In genomic region chr9:18278693-18279092, GRCm38 (mm10) we compare ENCODE assay signal across 7 mouse cellular contexts. TPM values are rescaled to one million over a fixed set of nuclear protein-coding genes. Genes with fewer than 3 reads are reported as not detected.
DNase-seq lines count a peak whose midpoint lies in the region; ATAC-seq and TF ChIP-seq lines count a peak whose summit lies in the region.
"Not testable (repeated sequence)": the region's sequence is repeated elsewhere in the genome, so short reads cannot be mapped to it uniquely, and the experiment has no call there.

No protein-coding gene starts in this region.

- H3K36me3 ChIP-seq in forebrain, postnatal 0 days (ENCODE audit: insufficient read depth); hindbrain, postnatal 0 days (ENCODE audit: insufficient read depth, low read length); lung, postnatal 0 days (ENCODE audit: insufficient read depth, low read length); stomach, postnatal 0 days (ENCODE audit: control insufficient read depth, insufficient read depth, low read length): not testable (repeated sequence)

- not testable (repeated sequence) for H3K9me3 ChIP-seq in forebrain, postnatal 0 days (ENCODE audit: low read length); hindbrain, postnatal 0 days (ENCODE audit: low read length); lung, postnatal 0 days (ENCODE audit: low read length); stomach, postnatal 0 days (ENCODE audit: control insufficient read depth, low read length)

- not testable (repeated sequence) for H3K4me3 ChIP-seq in forebrain, postnatal 0 days (ENCODE audit: low read depth, low read length); hindbrain, postnatal 0 days (ENCODE audit: low read length); left cerebral cortex, adult 2 months; lung, postnatal 0 days (ENCODE audit: low read depth, low read length); stomach, postnatal 0 days (ENCODE audit: low read depth, low read length)

- not testable (repeated sequence) for TF ChIP-seq EP300 in lung, postnatal 0 days (IDR thresholded peaks at IDR 0.05); stomach, postnatal 0 days (optimal IDR thresholded peaks at IDR 0.05)

- WGBS in forebrain, postnatal 0 days = 37% methylated on average over 5 of the region's 5 CpGs
- WGBS in hindbrain, postnatal 0 days = 32% methylated on average over 5 of the region's 5 CpGs
- WGBS in lung, postnatal 0 days = 32% methylated on average over 5 of the region's 5 CpGs
- WGBS in stomach, postnatal 0 days = 35% methylated on average over 5 of the region's 5 CpGs

- H3K27ac ChIP-seq in forebrain, postnatal 0 days (ENCODE audit: low read depth, low read length); hindbrain, postnatal 0 days; left cerebral cortex, adult 2 months; lung, postnatal 0 days (ENCODE audit: low read length); stomach, postnatal 0 days (replicated peaks): not testable (repeated sequence)

- H3K27me3 ChIP-seq in forebrain, postnatal 0 days (ENCODE audit: insufficient read depth, low read length); hindbrain, postnatal 0 days (ENCODE audit: insufficient read depth, low read length); lung, postnatal 0 days (replicated peaks; ENCODE audit: insufficient read depth, low read length); stomach, postnatal 0 days (ENCODE audit: control insufficient read depth, insufficient read depth, low read length): not testable (repeated sequence)

- DNase-seq in ES-CJ7 (ENCODE audit: low read depth, low spot score) (peak; percentile 14), R1 (ENCODE audit: low read depth, low spot score) (peak; percentile 13)
- not testable (repeated sequence) for DNase-seq in forebrain, postnatal 0 days; hindbrain, postnatal 0 days (ENCODE audit: low spot score); left cerebral cortex, adult 2 months (ENCODE audit: extremely low spot score in 1 of 2, low spot score in 2 of 2); lung, postnatal 0 days (ENCODE audit: low spot score); stomach, postnatal 0 days (ENCODE audit: low spot score)

- not testable (repeated sequence) for H3K4me2 ChIP-seq in forebrain, postnatal 0 days (ENCODE audit: low read depth); hindbrain, postnatal 0 days (ENCODE audit: low read depth, low read length); lung, postnatal 0 days (replicated peaks; ENCODE audit: low read depth, low read length); stomach, postnatal 0 days (replicated peaks; ENCODE audit: low read depth)

- H3K4me1 ChIP-seq in forebrain, postnatal 0 days (ENCODE audit: insufficient read depth); hindbrain, postnatal 0 days (ENCODE audit: insufficient read depth, low read length); lung, postnatal 0 days (ENCODE audit: insufficient read depth, low read depth, low read length); stomach, postnatal 0 days (replicated peaks; ENCODE audit: control insufficient read depth, insufficient read depth): not testable (repeated sequence)

- not testable (repeated sequence) for H3K9ac ChIP-seq in forebrain, postnatal 0 days; hindbrain, postnatal 0 days (replicated peaks; ENCODE audit: low read length); lung, postnatal 0 days (replicated peaks; ENCODE audit: low read depth); stomach, postnatal 0 days (ENCODE audit: low read length)

- not testable (repeated sequence) for ATAC-seq in forebrain, postnatal 0 days; hindbrain, postnatal 0 days; lung, postnatal 0 days; stomach, postnatal 0 days (ENCODE audit: low FRiP score, low TSS enrichment)

- intact Hi-C loops in left cerebral cortex, adult 2 months (cut with DNase I) = not testable (repeated sequence)

- TF ChIP-seq CTCF in forebrain, postnatal 0 days (IDR thresholded peaks at IDR 0.05; ENCODE audit: low read depth) = peak; percentile 59
- TF ChIP-seq CTCF in hindbrain, postnatal 0 days (IDR thresholded peaks at IDR 0.05; ENCODE audit: low read depth) = peak; percentile 66
- peak; percentile 63 for TF ChIP-seq CTCF in left cerebral cortex, adult 2 months (IDR thresholded peaks at IDR 0.05)
- TF ChIP-seq CTCF in lung, postnatal 0 days (IDR thresholded peaks at IDR 0.05) = peak; percentile 51
- peak; percentile 60 for TF ChIP-seq CTCF in stomach, postnatal 0 days (IDR thresholded peaks at IDR 0.05; ENCODE audit: low read depth)

RNA-seq across cellular contexts. Expression of gene Chordc1, which starts 13.2 kb away (rescaled TPM):
- total RNA-seq in forebrain, postnatal 0 days (2014; rRNA removed) = 40.2 and 46.0 TPM in 2 replicates
- polyA plus RNA-seq in forebrain, postnatal 0 days (2015; fragmentation: Nextera tagmentation; extraction: Ambion mirVana) = 47.6 and 60.9 TPM in 2 replicates
- total RNA-seq in hindbrain, postnatal 0 days (2014; rRNA removed) = 26.3 and 56.4 TPM in 2 replicates
- polyA plus RNA-seq in hindbrain, postnatal 0 days (2015; fragmentation: Nextera tagmentation; extraction: Ambion mirVana) = 58.2 and 60.0 TPM in 2 replicates
- 100 to 1,000 TPM; 107 to 108 TPM for total RNA-seq in left cerebral cortex, adult 2 months (2021)
- 48.7 and 58.5 TPM in 2 replicates for polyA plus RNA-seq in lung, postnatal 0 days (2015; fragmentation: Nextera tagmentation; extraction: Ambion mirVana)
- 32.7 and 39.4 TPM in 2 replicates for polyA plus RNA-seq in stomach, postnatal 0 days (2015; fragmentation: Nextera tagmentation; extraction: Ambion mirVana)
